Mouse (Mus musculus) thymus, adult 2 months (tissue): Measurements from ENCODE around the gene Lhx9. TPM values are rescaled to one million over a fixed set of nuclear protein-coding genes. Genes with fewer than 3 reads are reported as not detected.

Experiments
- DNase-seq: peaks from one replicate; pipeline ENCODE4 v3.0.0; 2021
- H3K27ac ChIP-seq: fragments of 200-500 bp; 2 replicates; pipeline ENCODE4 v1.5.1; 2012; ENCODE audit warnings: low read length, control low read depth; ENCODE audit not compliant: control insufficient read depth, insufficient read depth
- H3K27me3 ChIP-seq: fragments of 200-500 bp; 2 replicates; pipeline ENCODE4 v1.6.1; 2012; ENCODE audit warnings: mild to moderate bottlenecking, low read length, moderate library complexity, mixed read lengths; ENCODE audit not compliant: control insufficient read depth, insufficient read depth
- H3K36me3 ChIP-seq: fragments of 200-500 bp; 2 replicates; pipeline ENCODE4 v1.6.1; 2012; ENCODE audit warnings: mild to moderate bottlenecking, low read length, moderate library complexity; ENCODE audit not compliant: control insufficient read depth, insufficient read depth
- H3K4me1 ChIP-seq: fragments of 200-500 bp; replicated peaks from 2 replicates; pipeline ENCODE4 v1.6.1; 2012; ENCODE audit warnings: low read length; ENCODE audit not compliant: control insufficient read depth, insufficient read depth
- H3K4me3 ChIP-seq: fragments of 200-500 bp; 2 replicates; pipeline ENCODE4 v1.5.1; 2012; ENCODE audit warnings: mild to moderate bottlenecking, low read length, control low read depth, moderate library complexity; ENCODE audit not compliant: control insufficient read depth, insufficient read depth
- CTCF ChIP-seq: fragments of 200-500 bp; IDR thresholded peaks from 2 replicates; pipeline ENCODE4 v1.5.1; 2012; ENCODE audit warnings: mild to moderate bottlenecking, control low read depth, low read length, moderate library complexity, borderline replicate concordance; ENCODE audit not compliant: control insufficient read depth, poor library complexity, insufficient read depth; ENCODE audit errors: extremely low read depth
- POLR2A ChIP-seq: fragments of 200-500 bp; IDR thresholded peaks from 2 replicates; pipeline ENCODE4 v1.6.1; 2012; ENCODE audit warnings: mild to moderate bottlenecking, low read length, control low read depth, moderate library complexity; ENCODE audit not compliant: control insufficient read depth, poor library complexity, insufficient read depth; ENCODE audit errors: extremely low read depth
- whole genome bisulfite sequencing: fragments of 180-500 bp; shearing (Covaris S2); methylation state at CpG from one replicate; pipeline ENCODE4 v1.1.7; 2018; 5-methylcytosine and 5-hydroxymethylcytosine counted together
- polyA plus RNA-seq: library from polyadenylated mRNA; depleted of rRNA; stranded (reverse); fragments of >200 nt; gene quantifications from 2 replicates; pipeline ENCODE4 v1.2.3, GENCODE M21; 2012

The Lhx9 gene
- polyA plus RNA-seq, 1 experiment = 0.05 TPM

- H3K36me3 ChIP-seq = no peaks in the 10 kb centered on the region
- H3K4me3 ChIP-seq = peak overlapping the region; percentile 63
- DNase-seq = no peak
- TF ChIP-seq CTCF = 0 out of 2 replicates have a peak, but pooled peaks have one; percentile 29
- 0 out of 2 replicates have a peak, but pooled peaks have one; percentile 17 for TF ChIP-seq POLR2A
- peaks cover 36% of the 10 kb centered on the region for H3K4me1 ChIP-seq
- H3K27me3 ChIP-seq = peaks cover 41% of the 10 kb centered on the region
- H3K27ac ChIP-seq = no peak overlapping the region
- WGBS = 2% methylated on average over 35 of the region's 35 CpGs
These were observed 4.9 kb downstream of the Lhx9 start for GRCm38 (mm10) chr1:138843361-138844091.

- 10% methylated on average over 10 of the region's 10 CpGs for WGBS
- TF ChIP-seq POLR2A = no peak
- no peak for TF ChIP-seq CTCF
- peaks cover 29% of the 10 kb centered on the region for H3K4me1 ChIP-seq
These were observed 5.6 kb downstream of the Lhx9 start for GRCm38 (mm10) chr1:138842756-138843155.

DNA sequence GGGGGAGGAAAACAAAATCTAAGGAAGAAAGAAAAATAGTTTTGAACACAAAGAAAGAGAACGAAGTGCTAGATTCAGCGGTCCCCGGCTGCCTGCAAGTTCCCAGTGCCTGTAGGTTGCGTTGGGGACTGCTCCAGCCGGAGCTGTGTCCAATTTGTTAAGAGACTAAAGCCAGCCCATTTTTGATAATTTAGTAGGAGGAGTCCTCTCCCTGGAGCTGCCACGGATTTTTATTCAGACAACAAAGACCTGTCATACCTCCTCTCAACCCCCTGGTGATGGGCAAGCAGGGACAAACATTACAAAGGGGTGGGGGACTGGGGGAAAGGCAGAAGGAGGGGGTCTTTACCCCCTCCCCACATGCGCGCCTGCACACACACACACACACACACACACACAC lies 6.1 kb downstream of the Lhx9 start:
- Histone ChIP-seq H3K36me3 (no peaks in the 10 kb centered on the region), H3K27ac (no peak overlapping the region), H3K4me3 (no peak overlapping the region), H3K4me1 (peaks cover 28% of the 10 kb centered on the region), H3K27me3 (peaks cover 39% of the 10 kb centered on the region)
- 8% methylated on average over 8 of the region's 8 CpGs for WGBS
- TF ChIP-seq CTCF = no peak
- DNase-seq = no peak

More at GRCm38 (mm10) chr1:138842756-138843155, 5.6 kb downstream of the Lhx9 start:
- Histone ChIP-seq H3K4me3 (no peak overlapping the region), H3K36me3 (no peaks in the 10 kb centered on the region), H3K27me3 (peaks cover 38% of the 10 kb centered on the region), H3K27ac (no peak overlapping the region)
- DNase-seq = no peak

- TF ChIP-seq CTCF (no peak), POLR2A (no peak)
- no peak for DNase-seq
- Histone ChIP-seq H3K27ac (no peak overlapping the region), H3K4me1 (peaks cover 22% of the 10 kb centered on the region), H3K36me3 (no peaks in the 10 kb centered on the region), H3K4me3 (no peak overlapping the region), H3K27me3 (peaks cover 41% of the 10 kb centered on the region)
- WGBS = 3% methylated on average over 54 of the region's 54 CpGs
These were observed 6.9 kb downstream of the Lhx9 start for GRCm38 (mm10) chr1:138841306-138842095.

GRCm38 (mm10) chr1:138840440-138841305 lies 7.7 kb downstream of the Lhx9 start:
- DNase-seq = no peak
- Histone ChIP-seq H3K36me3 (no peaks in the 10 kb centered on the region), H3K4me3 (no peak overlapping the region), H3K27me3 (peaks cover 42% of the 10 kb centered on the region), H3K27ac (no peak overlapping the region), H3K4me1 (peaks cover 17% of the 10 kb centered on the region)
- no peak for TF ChIP-seq CTCF
- TF ChIP-seq POLR2A = no peak
- 11% methylated on average over 25 of the region's 25 CpGs for WGBS
